Mouse (Mus musculus): ENCODE results near the gene Brd7.

Gene Brd7

GRCm38 (mm10) chr8:88284738-88285137 is 77.3 kb downstream of the Brd7 start:
- no peak for DNase-seq (ENCODE audit: low spot score in 2 of 2)

- no peak for DNase-seq (ENCODE audit: low spot score in 2 of 2)
Measured at GRCm38 (mm10) chr8:88283243-88284115, 78.5 kb downstream of the Brd7 start.

GRCm38 (mm10) chr8:88282684-88283083 is 79.3 kb downstream of the Brd7 start:
- no peak for DNase-seq (ENCODE audit: low spot score in 2 of 2)

Data from frontal cortex, postnatal 36 days (tissue).